Mouse (Mus musculus): ENCODE data around the gene Dnajb1.
A peak's percentile ranks its signal among the peaks of the same experiment; 100 is the strongest.
"Not testable (repeated sequence)": the region's sequence is repeated elsewhere in the genome, so short reads cannot be mapped to it uniquely, and the experiment has no call there.

Gene Dnajb1

GRCm38 (mm10) chr8:83607661-83608397 lies at the start of gene Dnajb1, which contains the start of gene Tecr:
Dnajb1 (plus strand) TSS chr8:83608193.
Tecr (minus strand) TSS chr8:83607971.
- DNase-seq (ENCODE audit: low spot score in 2 of 2), result peak; percentile 99 to 100

- DNase-seq (ENCODE audit: low spot score in 2 of 2), result no peak
These were observed 45.3 kb upstream of the Dnajb1 start for GRCm38 (mm10) chr8:83562669-83563068.

GRCm38 (mm10) chr8:83563246-83563645 lies 44.7 kb upstream of the Dnajb1 start:
- no peak for DNase-seq (ENCODE audit: low spot score in 2 of 2)

- DNase-seq (ENCODE audit: low spot score in 2 of 2), result peak in 1 of 2 experiments; percentile 26
These were observed 42.1 kb upstream of the Dnajb1 start for GRCm38 (mm10) chr8:83565731-83566375.

- peak; percentile 95 to 96 for DNase-seq (ENCODE audit: low spot score in 2 of 2)
These were observed 41.3 kb upstream of the Dnajb1 start, which contains the start of gene Ndufb7 for GRCm38 (mm10) chr8:83566469-83567395. Ndufb7 (plus strand) TSS chr8:83566671.

- no peak for DNase-seq (ENCODE audit: low spot score in 2 of 2)
These were observed 40.3 kb upstream of the Dnajb1 start for GRCm38 (mm10) chr8:83567668-83568067.

GRCm38 (mm10) chr8:83568128-83568527 lies 39.9 kb upstream of the Dnajb1 start:
- DNase-seq (ENCODE audit: low spot score in 2 of 2), result no peak

- DNase-seq (ENCODE audit: low spot score in 2 of 2), result no peak
These were observed 39.2 kb upstream of the Dnajb1 start for GRCm38 (mm10) chr8:83568755-83569154.

GRCm38 (mm10) chr8:83569165-83569564 lies 38.8 kb upstream of the Dnajb1 start:
- no peak for DNase-seq (ENCODE audit: low spot score in 2 of 2)

GRCm38 (mm10) chr8:83570272-83571000 lies 37.6 kb upstream of the Dnajb1 start:
- DNase-seq (ENCODE audit: low spot score in 2 of 2), result no peak

- DNase-seq (ENCODE audit: low spot score in 2 of 2), result not testable (repeated sequence)
These were observed 37.0 kb upstream of the Dnajb1 start for GRCm38 (mm10) chr8:83571001-83571340.

GRCm38 (mm10) chr8:83571791-83572190 lies 36.2 kb upstream of the Dnajb1 start:
- DNase-seq (ENCODE audit: low spot score in 2 of 2), result no peak

GRCm38 (mm10) chr8:83572246-83572812 lies 35.7 kb upstream of the Dnajb1 start:
- no peak for DNase-seq (ENCODE audit: low spot score in 2 of 2)

- peak; percentile 79 to 80 for DNase-seq (ENCODE audit: low spot score in 2 of 2)
These were observed 34.7 kb upstream of the Dnajb1 start for GRCm38 (mm10) chr8:83573140-83573875.

GRCm38 (mm10) chr8:83574631-83575315 lies 33.2 kb upstream of the Dnajb1 start:
- DNase-seq (ENCODE audit: low spot score in 2 of 2), result no peak

- no peak for DNase-seq (ENCODE audit: low spot score in 2 of 2)
These were observed 32.2 kb upstream of the Dnajb1 start for GRCm38 (mm10) chr8:83575561-83576515.

- no peak for DNase-seq (ENCODE audit: low spot score in 2 of 2)
These were observed 31.5 kb upstream of the Dnajb1 start for GRCm38 (mm10) chr8:83576516-83576895.

- DNase-seq (ENCODE audit: low spot score in 2 of 2), result no peak
These were observed 31.1 kb upstream of the Dnajb1 start for GRCm38 (mm10) chr8:83576921-83577320.

GRCm38 (mm10) chr8:83577384-83577791 lies 30.6 kb upstream of the Dnajb1 start:
- no peak for DNase-seq (ENCODE audit: low spot score in 2 of 2)
